Mouse (Mus musculus) olfactory bulb, adult 2 months (tissue): ENCODE measurements around the gene Cacna1d. TPM values are rescaled to one million over a fixed set of nuclear protein-coding genes. Genes with fewer than 3 reads are reported as not detected.

Experiments used
- H3K27ac ChIP-seq: fragments of 200-500 bp; 2 replicates; pipeline ENCODE4 v1.5.1; 2012; ENCODE audit warnings: low read depth, low read length; ENCODE audit not compliant: insufficient read depth
- H3K4me1 ChIP-seq: fragments of 200-500 bp; 2 replicates; pipeline ENCODE4 v1.6.1; 2012; ENCODE audit warnings: low read length; ENCODE audit not compliant: control insufficient read depth, insufficient read depth
- H3K4me3 ChIP-seq: fragments of 200-500 bp; 2 replicates; pipeline ENCODE4 v1.5.1; 2012; ENCODE audit warnings: mild to moderate bottlenecking, low read depth, low read length, moderate library complexity; ENCODE audit not compliant: insufficient read depth
- CTCF ChIP-seq: fragments of 200-500 bp; IDR thresholded peaks from 2 replicates; pipeline ENCODE4 v1.5.1; 2012; ENCODE audit warnings: low read depth, mild to moderate bottlenecking, low read length, moderate library complexity; ENCODE audit not compliant: insufficient read depth
- POLR2A ChIP-seq: fragments of 200-500 bp; IDR thresholded peaks from 2 replicates; pipeline ENCODE4 v1.6.1; 2012; ENCODE audit warnings: mild to moderate bottlenecking, low read depth, low read length, moderate library complexity; ENCODE audit not compliant: insufficient read depth
- WGBS: fragments of 180-500 bp; shearing (Covaris S2); methylation state at CpG from one replicate; pipeline ENCODE4 v1.1.7; 2018; 5-methylcytosine and 5-hydroxymethylcytosine counted together
- polyA plus RNA-seq: library from polyadenylated mRNA; stranded (reverse); fragments of >200 nt; gene quantifications from 2 replicates; pipeline ENCODE4 v1.2.4, GENCODE M21; 2012; ENCODE audit warnings: low replicate concordance; ENCODE audit not compliant: missing spikeins, insufficient read depth, insufficient read length

Gene Cacna1d
- polyA plus RNA-seq, 1 experiment, result 140 TPM

- H3K4me1 ChIP-seq, result peaks cover 44% of the 10 kb centered on the region
- TF ChIP-seq POLR2A (no peak), CTCF (no peak)
- 66% methylated on average over 11 of the region's 11 CpGs for WGBS
These were observed 352.8 kb downstream of the Cacna1d start for GRCm38 (mm10) chr14:30138379-30138964.

GRCm38 (mm10) chr14:30137961-30138360, 353.3 kb downstream of the Cacna1d start:
- Histone ChIP-seq H3K4me3 (no peak overlapping the region), H3K27ac (no peak overlapping the region), H3K4me1 (peaks cover 42% of the 10 kb centered on the region)
- TF ChIP-seq POLR2A (no peak), CTCF (no peak)
- 68% methylated on average over 3 of the region's 3 CpGs for WGBS

More at GRCm38 (mm10) chr14:30138379-30138964, 352.8 kb downstream of the Cacna1d start:
- peak overlapping the region; percentile 61 for H3K27ac ChIP-seq
- H3K4me3 ChIP-seq, result no peak overlapping the region

GRCm38 (mm10) chr14:30136965-30137364, 354.3 kb downstream of the Cacna1d start:
- 3% methylated on average over 8 of the region's 8 CpGs for WGBS
- TF ChIP-seq CTCF, result peak; percentile 73
- TF ChIP-seq POLR2A, result no peak
- H3K27ac ChIP-seq, result peak overlapping the region; percentile 73
- peaks cover 34% of the 10 kb centered on the region for H3K4me1 ChIP-seq
- no peak overlapping the region for H3K4me3 ChIP-seq

- Histone ChIP-seq H3K4me3 (no peak overlapping the region), H3K27ac (no peak overlapping the region), H3K4me1 (peaks cover 34% of the 10 kb centered on the region)
- 85% methylated on average over 10 of the region's 10 CpGs for WGBS
- no peak for TF ChIP-seq CTCF
- TF ChIP-seq POLR2A, result no peak
These were observed 355.9 kb downstream of the Cacna1d start for GRCm38 (mm10) chr14:30135351-30135750.

- no peak overlapping the region for H3K27ac ChIP-seq
- H3K4me3 ChIP-seq, result no peak overlapping the region
- WGBS, result 60% methylated on average over 3 of the region's 3 CpGs
- TF ChIP-seq CTCF (no peak), POLR2A (no peak)
- H3K4me1 ChIP-seq, result peaks cover 40% of the 10 kb centered on the region
These were observed 357.6 kb downstream of the Cacna1d start for GRCm38 (mm10) chr14:30133684-30134083.

GRCm38 (mm10) chr14:30131256-30131655, 360.0 kb downstream of the Cacna1d start:
- TF ChIP-seq CTCF (no peak), POLR2A (no peak)
- WGBS, result 14% methylated on average over 3 of the region's 3 CpGs
- Histone ChIP-seq H3K27ac (no peak overlapping the region), H3K4me3 (no peak overlapping the region), H3K4me1 (peaks cover 34% of the 10 kb centered on the region)

DNA sequence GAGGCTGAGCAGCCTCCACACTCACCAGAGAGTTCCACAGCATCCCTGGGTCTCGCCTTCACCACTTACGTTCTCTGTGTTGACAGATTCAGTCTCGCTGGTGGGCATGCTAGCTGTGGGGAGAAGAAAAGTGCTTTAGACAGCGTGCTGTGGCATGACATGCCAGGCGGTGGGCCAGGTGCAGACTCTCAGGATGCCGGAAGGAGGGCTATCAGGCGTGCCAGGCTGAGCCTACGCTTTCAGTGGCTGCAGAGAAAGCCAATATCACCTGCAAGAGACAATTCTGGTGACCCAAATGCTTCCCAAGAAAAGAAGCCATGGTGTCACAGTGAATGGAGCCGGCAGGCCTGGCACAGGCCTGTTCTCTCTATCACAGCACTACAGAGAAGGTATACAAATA, 361.2 kb downstream of the Cacna1d start:
- Histone ChIP-seq H3K4me3 (no peak overlapping the region), H3K4me1 (peaks cover 33% of the 10 kb centered on the region), H3K27ac (no peak overlapping the region)
- TF ChIP-seq POLR2A, result no peak
- no peak for TF ChIP-seq CTCF
- whole genome bisulfite sequencing, result 78% methylated on average over 9 of the region's 9 CpGs

GRCm38 (mm10) chr14:30129378-30129777, 361.9 kb downstream of the Cacna1d start:
- Histone ChIP-seq H3K4me1 (peaks cover 32% of the 10 kb centered on the region), H3K4me3 (no peak overlapping the region), H3K27ac (no peak overlapping the region)
- WGBS, result 31% methylated on average over 9 of the region's 9 CpGs
- TF ChIP-seq POLR2A, result no peak
- peak; percentile 42; the same call in 1 of the 2 replicates for TF ChIP-seq CTCF

GRCm38 (mm10) chr14:30124951-30125690, 366.1 kb downstream of the Cacna1d start:
- H3K4me3 ChIP-seq, result no peak overlapping the region
- H3K4me1 ChIP-seq, result peaks cover 20% of the 10 kb centered on the region
- TF ChIP-seq CTCF, result no peak
- peak overlapping the region; percentile 77 for H3K27ac ChIP-seq
- WGBS, result 49% methylated on average over 20 of the region's 20 CpGs

GRCm38 (mm10) chr14:30120023-30120422, 371.2 kb downstream of the Cacna1d start:
- peaks cover 3% of the 10 kb centered on the region for H3K4me1 ChIP-seq
- no peak overlapping the region for H3K27ac ChIP-seq
- H3K4me3 ChIP-seq, result no peak overlapping the region
- TF ChIP-seq CTCF (no peak), POLR2A (no peak)
- 66% methylated on average over 5 of the region's 5 CpGs for WGBS
